Mouse (Mus musculus) heart, adult 18-20 months (tissue): ENCODE measurements around the gene Xab2. TPM values are rescaled to one million over a fixed set of nuclear protein-coding genes. Genes with fewer than 3 reads are reported as not detected.
A peak's percentile ranks its signal among the peaks of the same experiment; 100 is the strongest.

Source experiments
- DNase-seq, 2 experiments: peaks; one replicate each; pipeline ENCODE4 v3.0.0; 2021 to 2022; ENCODE audit warnings: mixed read lengths in 1 of 2
- long read RNA-seq, 2 experiments: library from polyadenylated mRNA; stranded (forward); transcript quantifications; one replicate each; pipeline ENCODE4 v2.0.0; 2021
- total RNA-seq, 2 experiments: library from RNA; stranded (reverse); gene quantifications; 2 replicates each; pipeline ENCODE4 v1.2.3; 2021

The Xab2 gene
- 10 to 100 TPM; 14.0 to 20.3 TPM for total RNA-seq
- long read RNA-seq, experiment 1, transcript Xab2-201 (19 exons, 2,677 nt), result major isoform, 10 of 15 reads
- long read RNA-seq, experiment 1, partial matches to known transcripts, result 3 of 15 reads
- long read RNA-seq, experiment 1, other reads (novel, unspliced or antisense), result 2 of 15 reads
- long read RNA-seq, experiment 2, full-length matches to known transcripts, result 8 of 9 reads
- long read RNA-seq, experiment 2, partial matches to known transcripts, result 0 of 9 reads
- long read RNA-seq, experiment 2, other reads (novel, unspliced or antisense), result 1 of 9 reads

DNA sequence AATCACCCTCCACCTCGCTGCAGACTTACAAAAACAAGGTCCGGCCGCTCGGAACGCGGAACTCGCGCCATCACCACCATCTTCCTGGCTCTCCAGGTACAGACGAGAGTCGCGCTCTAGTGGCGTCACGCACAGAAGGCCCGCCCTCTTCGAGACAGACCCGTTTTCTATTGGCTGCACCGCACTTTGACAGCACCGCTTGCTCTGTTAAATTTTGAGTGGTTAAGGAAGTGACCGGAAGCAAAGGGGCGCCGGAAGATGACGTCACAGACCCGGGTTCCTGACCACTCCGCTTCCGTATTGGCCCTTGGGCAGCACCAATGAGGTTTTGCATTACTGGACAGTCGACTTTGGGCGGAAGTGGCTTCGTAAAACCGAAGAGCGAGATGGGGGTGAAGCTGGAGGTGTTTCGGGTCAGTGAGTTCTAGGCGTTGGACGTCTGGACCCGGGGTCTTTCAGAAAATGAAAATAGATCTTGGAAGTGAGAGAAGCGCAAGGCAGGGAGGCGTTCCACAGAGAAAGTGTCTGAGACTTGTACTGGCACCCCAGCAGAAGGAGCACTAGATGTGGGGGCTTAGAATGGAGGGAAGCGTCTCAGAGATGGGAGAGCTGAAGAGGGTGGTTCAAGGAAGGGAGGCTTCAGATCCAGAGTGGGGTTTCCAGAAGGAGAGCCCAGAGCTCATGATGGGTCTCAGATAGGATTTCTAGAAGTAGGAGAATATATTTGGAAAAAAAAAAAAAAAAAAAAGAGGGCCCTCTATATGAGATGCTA, at the start of gene Xab2, which contains the start of gene Pet100:
Xab2 (minus strand) TSS at position 118 of the 772 bp plus-strand sequence.
Pet100 (plus strand) TSS at position 350 of the 772 bp plus-strand sequence.
- peak; percentile 99 for DNase-seq

DNA sequence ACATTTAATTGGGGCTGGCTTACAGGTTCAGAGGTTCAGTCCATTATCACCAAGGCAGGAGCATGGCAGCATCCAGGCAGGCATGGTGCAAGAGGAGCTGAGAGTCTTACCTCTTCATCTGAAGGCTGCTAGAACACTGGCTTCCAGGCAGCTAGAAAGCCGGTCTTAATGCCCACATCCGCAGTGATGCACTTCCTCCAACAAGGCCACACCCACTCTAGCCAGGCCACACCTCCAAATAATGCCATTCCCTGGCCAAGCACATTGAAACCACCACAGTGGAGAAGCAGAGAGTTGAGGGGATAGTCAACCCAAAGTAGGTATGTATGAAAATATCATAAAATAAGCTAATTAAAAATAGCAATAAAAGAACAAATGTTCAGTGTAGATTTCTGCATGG, 49.3 kb upstream of the Xab2 start:
- peak in 1 of 2 experiments; percentile 28 for DNase-seq

DNA sequence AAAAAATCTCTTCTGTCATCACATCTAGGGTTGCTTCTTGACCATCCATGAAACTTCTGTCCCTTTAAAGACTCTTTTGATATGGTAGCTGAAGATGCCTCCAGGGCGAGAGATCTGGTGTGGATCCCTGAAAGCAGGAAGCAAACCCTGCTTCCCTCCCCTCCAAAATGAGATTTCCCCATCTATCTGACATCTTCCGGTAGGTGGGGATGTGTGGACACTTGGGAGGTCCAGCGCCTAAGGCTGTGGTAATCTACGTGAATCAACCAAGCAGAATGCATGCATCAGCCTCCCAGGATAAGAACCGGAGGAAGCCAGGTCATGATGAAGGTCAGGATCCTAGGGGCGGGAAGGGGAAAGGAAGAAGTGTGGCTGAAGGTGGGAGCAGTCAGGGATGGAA, 44.4 kb upstream of the Xab2 start, which contains the start of gene Mcemp1:
Mcemp1 (plus strand) TSS at position 248 of the 400 bp plus-strand sequence.
- no peak for DNase-seq

DNA sequence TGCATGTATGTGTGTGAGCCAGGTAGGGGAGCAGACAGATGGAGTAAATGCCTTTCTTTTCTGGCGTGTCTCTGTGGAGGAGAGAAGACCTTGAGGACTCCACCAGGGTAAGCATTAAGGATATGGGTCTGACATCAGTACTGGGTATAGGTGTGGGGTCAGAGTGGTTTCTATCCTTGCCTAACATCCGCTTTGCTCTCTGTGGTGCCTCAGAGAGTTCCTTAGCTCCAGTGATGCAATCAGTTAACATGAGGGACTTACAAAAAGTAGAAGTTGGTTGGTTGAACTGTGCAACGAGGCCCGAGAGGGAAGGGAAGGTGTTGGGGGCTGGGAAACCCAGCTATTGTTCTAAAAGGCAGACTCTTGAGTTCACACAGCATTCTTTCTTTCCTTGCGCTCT, 43.3 kb upstream of the Xab2 start:
- DNase-seq, result no peak

DNA sequence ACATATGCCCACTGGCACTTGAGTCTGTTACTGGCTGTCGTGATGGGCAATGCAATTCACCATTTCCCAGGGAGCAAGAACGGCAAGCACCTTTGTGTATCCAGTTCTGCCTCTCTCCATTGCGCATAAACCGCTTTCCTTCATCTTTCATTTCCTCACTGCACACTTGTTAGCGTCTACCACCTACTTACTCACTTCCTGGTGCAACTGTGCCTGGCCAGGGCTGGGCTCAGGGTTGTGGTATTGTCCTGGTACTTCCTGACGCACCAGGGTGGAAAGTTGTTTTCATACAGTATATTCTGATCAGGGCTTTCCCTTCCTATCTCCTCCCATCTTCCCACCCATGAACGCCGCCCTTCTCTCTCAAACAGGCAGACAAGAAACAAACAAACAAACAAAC, 39.8 kb upstream of the Xab2 start:
- DNase-seq, result no peak

DNA sequence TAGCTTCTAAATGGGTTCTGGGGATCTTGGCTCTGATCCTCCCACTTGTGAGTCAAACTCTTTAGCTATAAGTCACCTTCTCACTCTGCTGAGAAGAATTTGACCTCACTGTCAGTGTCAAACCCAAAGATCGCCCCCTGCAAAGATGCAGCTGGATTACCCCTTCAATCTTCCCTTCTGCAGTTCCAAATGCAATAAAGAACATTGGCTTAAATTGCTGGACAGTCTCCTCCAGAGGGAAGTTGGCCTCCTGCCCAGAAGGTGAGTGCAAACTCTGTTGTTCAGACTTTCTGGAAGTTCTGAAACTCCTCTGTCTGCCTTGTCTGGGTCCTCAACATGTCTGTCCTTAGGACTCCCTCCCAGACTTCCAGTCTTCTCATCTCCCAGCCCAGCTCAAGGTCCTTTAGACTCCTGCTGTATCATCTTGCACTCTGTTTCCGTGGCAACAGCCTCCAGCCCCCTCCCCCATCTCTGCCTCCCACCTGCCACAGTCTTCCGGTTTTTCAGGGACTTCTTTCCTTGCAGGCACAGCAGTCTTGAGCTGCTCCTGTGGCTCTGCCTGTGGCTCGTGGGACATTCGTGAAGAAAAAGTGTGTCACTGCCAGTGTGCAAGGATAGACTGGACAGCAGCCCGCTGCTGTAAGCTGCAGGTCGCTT, 35.7 kb upstream of the Xab2 start:
- no peak for DNase-seq

DNA sequence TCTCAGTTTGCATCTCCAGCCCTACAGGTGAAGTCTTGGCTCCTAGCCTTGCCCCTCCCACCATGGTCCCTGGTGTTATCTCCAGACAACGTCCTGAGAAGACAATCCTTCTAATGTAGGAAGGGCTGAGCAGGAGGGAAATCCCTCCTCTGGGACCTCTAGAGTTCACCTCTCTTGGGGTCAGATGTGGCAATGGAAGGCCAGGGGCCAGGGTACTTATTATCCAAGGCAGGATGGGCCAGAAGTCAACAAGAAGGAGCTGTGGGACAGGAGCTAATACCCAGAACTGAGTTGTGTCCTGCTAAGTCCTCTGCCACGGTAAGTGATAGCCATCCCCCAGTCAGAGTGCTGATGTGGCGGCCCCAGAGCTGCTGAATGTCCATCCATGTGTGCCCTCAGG, 34.4 kb upstream of the Xab2 start, which contains the start of gene Retn:
Retn (plus strand) TSS at position 245 of the 400 bp plus-strand sequence.
- no peak for DNase-seq

DNA sequence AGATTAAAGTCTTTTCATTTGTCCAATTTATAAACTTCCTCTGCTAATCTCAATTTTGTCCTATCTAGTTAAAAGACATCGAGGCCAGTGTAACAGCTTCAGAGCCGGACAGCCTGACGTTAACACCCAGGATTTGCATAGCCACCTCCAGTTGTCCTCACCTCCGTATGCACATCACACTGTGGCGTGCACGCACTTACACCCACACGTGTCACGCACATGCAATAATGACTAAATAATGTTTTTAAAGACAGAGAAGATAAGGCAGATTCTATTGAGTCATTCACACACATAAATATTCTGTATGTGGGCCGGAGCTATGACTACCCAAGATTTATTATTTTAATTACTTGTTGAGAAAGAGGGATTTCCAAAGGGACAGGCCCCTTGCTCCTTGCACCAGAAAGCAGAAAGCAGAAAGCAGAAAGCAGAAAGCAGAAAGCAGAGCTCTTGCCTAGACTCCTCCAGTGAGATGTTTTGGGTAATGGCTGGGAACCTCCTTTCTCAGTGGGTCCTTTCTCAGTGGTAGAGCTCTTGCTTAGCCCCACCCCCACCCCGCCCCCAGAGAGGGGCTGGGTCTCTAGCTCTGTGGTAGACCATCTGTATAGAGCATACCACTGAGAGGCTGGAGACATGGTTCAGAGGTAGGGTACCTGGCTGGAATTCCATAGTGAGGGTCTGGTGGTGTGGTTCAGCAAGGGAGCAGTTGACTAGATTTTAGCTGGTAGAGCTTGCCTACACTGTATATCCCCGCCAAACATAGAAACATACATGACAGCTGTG, 33.8 kb upstream of the Xab2 start:
- DNase-seq, result no peak

DNA sequence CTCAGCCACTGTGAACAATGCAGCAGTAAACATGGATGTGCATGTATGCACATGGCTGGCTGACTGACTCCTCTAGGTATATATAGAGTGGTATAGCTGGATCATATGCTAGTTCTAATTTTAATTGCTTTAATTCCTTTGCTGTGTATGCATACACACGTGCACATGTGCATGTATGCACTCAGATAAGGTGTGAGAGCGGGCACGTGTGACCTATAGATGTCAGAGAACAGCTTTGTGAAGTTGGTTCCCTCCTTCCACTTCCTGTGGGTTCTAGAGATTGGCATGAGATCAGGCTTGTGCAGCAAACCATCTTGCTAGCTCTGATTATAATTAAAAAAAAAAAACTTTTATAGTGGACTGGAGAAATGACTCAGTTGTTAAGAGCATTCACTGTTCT, 31.7 kb upstream of the Xab2 start:
- no peak for DNase-seq

DNA sequence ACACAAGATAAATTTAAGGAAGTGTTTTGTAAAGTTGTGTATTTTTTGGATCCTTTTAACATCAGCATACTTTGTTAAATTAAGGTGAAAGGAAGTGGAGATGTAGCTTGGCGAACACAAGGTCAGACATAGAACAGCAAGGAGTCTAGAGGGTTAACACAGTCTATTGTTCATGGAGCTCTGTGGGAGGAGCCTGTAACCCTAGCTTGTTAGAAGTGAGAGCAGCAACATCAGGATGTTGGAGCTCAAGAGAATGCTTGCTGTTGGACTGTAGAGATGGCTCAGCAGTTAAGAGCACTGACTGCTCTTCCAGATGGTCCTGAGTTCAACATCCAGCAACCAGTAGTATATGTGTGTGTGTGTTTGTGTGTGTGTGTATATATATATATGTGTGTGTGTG, 27.9 kb upstream of the Xab2 start:
- no peak for DNase-seq

DNA sequence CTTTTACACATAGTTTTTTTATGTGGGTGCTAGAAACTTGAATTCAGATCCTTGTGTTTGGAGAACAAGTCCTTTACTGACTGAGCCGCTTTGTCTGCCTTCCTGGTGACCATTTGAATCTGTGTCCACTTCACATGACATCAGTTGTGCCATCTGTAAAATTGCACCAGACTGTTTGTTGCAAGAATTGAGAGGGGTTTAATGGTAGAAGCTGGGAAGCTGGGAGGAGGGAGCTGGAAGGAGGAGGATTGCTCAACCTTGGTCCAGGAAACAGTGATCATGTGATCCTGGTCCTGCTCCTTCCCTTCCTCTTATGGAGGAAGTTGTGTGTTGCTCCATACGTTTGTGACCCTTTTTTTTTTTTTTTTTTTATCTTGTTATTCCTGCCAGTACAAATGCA, 27.2 kb upstream of the Xab2 start:
- DNase-seq, result peak in 1 of 2 experiments; percentile 15

DNA sequence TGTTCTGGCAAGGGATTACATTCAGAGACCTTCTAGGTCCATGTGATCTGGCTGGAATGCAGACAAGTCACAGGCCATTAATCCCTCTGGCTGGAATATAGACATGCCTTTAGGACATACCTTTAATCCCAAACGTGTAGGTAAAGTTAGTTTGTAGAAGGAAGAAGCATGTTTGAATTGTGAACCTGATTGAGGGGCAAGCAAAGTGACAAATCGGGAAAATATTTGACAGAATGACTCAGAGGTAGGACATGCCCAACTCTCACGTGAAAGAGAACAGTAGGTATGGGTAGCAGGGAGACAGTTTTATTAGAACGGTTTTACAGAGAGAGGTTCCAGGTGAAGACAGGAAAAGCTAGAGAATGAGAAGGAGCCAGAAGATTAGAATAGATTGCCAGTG, 26.4 kb upstream of the Xab2 start:
- DNase-seq, result no peak

DNA sequence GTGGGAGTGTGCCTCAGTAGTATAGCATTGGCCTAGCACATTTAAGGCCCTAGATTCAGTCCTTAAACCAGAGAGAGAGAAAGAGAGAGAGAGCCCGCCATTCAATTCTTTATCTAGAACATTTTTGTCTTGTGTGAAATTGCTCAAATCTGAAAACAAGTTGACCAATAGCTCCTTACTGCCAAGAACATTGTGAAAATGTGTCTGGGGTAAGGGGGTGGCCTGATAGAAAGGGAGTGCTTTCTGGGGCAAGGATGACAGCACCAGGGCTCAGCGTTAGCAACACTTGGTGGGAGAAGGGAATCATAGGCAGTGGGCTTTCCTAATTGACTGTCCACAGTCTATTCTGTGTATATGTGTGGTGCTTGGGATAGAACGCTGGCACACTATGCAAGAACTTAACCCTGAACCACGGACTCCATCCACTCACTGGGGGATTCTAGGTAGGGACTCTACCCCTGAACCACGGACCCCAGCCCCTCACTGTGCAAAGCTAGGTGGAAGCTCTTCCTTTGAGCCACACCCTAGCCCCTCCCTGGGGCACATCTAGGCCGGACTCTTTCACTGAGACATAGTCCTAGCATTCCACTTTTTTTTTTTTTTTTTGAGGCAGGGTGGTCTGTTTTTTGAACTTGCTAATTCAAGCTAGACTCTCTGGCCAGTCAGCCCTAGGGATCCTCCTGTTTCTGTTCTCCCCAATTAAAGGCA, 25.9 kb upstream of the Xab2 start:
- DNase-seq, result no peak

DNA sequence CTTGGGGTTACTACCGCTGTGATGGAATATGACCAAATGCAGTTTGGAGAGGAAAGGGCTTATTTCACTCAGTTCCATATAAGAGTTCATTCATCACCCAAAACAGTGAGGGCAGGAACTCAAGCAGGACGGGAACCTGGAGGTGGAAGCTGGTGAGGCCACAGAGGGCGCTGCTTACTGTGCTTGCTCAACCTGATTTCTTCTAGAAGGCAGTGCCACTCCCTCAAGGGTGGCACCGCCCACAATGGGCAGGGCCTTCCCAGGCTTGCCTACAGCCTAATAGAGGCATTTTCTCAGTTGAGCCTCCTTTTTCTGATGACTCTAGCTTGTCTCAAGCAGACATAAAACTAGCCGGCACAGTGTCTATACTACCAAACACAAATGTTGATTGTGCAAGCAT, 24.7 kb upstream of the Xab2 start:
- peak; percentile 18 to 49 for DNase-seq

DNA sequence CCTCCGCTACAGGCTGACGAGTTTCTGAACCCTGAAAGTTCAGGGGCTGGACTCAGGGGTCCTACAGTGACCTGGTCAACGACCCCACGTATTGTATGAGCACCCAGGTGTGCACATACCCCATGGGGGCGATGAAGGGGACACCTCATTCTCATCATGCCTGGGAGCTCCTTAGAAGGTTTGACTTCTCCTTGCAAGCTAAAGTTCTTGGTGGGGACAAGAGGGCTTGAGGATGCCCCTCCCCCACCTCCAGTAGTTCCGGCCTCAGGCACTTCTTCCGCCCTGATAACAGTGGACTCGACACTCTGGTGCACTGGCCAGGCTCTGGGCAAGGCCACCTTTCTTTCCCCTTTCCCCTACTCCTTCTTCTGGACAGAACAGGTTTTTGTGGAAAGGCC, 10.4 kb upstream of the Xab2 start:
- no peak for DNase-seq

DNA sequence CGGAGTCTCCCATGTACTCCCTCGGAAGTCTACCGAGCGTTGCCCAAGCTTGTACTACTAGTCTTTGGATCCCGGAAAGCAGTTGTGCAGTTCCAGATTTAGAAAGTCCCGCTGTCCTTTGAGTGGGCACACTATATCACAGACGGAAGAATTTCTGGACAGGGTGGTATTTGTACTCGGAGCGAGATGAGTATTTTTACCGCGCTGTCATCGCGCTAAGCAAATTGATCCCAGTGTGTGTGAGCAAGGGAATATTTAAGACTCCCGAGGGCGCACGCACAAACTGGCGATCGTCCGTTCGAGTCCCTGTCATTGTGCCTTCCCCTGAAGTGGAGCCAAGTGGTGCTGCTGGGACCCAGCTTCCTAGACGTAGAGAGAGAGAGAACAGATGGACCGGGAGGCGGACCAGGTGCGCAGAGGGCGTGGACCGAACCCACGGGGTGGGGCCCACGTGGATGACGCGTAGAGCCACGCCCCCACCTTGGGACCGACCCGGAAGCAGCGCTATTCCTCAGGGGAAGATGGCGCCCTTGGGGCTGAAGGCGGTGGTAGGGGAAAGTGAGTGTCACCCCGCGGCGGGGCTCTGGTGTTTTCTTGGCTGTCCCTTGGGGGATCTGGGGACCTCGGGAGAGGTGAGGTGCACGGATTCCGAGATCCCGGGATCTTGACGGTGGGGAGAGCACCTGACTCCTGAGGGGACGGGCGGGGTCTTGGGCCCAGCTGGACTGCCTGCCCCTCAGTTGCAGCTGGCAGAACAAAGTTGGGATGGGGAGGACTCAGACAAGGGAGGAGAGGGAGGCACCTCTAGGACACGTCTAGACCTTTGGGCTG, 9.7 kb upstream of the Xab2 start, which contains the start of gene Stxbp2:
Stxbp2 (plus strand) TSS at position 309 of the 831 bp plus-strand sequence.
- DNase-seq, result peak; percentile 40 to 56

DNA sequence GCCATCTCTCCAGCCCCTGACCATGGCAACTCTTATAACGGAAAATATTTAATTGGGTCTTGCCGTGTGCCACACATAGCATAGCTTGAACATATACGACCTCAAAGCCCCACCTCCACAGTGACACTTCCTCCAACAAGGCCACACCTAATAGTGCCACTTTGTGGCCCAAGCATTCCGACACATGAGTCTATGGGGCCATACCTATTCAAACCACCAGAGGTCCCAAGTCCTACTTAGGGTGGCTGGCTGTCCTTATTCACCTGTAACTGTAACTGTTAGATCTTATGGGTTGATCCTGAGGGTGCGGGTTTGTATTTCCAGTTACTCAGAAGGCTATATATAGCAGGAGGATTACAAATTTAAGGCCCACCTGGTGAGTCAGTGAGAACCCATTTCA, 6.9 kb upstream of the Xab2 start:
- DNase-seq, result no peak

DNA sequence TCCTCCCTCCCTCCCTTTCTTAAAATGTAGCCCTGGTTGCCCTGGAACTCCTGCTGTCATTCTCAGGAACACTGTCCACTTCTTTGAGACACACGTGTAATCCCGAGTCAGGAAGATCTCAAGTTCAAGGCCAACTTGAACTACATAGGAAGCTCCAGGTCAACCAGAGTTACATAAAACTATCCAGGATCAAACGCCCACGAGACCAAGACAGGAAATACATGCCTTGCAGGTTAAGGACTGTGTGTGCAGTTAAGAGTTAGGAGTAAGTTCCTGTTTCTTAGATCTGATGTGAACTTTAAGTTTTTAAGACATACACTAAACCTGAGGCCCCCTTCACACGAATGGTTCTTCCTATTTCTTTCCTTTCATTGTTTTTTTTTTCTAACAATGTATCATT, 5.9 kb upstream of the Xab2 start:
- no peak for DNase-seq

DNA sequence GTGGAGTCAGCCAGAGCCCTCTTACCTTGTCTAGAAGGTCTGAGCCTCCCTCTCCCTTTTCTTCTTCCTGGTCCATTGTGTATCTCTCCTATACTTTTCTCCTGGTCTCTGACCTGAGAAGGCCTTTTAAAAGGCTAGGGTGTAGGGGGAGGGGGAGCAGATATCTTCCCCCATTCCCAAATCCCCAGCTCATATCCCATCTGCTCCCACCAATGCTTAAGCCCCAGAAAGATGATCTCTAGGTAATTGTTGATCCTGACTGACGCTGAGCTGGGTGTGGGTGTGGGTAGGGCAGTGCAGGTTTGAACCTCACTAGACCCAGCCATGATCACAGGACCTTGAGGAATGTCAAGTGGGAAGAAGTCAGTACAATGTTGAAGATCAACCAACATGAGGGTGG, 4.3 kb upstream of the Xab2 start, which contains the start of gene Pcp2:
Pcp2 (minus strand) TSS at position 101 of the 400 bp plus-strand sequence.
- no peak for DNase-seq

DNA sequence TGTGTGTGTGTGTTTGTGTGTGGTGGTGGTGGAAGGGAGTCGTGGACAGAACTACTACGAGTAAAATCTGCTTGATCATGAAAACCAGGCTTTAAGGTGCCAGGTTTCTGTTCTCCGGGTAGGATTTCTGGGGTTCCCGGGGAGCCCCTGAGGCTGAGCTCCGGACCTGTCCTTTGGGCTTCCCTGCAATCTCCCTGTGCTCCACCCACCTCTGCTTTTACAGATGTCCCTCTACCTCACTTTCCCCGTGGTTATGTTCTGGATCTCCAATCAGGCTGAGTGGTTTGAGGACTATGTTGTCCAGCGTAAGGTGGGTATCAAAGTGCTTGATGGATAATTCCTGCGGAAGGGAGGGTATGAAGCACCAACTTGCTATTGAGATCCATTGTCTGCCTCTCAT, 1.0 kb upstream of the Xab2 start:
- DNase-seq, result no peak

DNA sequence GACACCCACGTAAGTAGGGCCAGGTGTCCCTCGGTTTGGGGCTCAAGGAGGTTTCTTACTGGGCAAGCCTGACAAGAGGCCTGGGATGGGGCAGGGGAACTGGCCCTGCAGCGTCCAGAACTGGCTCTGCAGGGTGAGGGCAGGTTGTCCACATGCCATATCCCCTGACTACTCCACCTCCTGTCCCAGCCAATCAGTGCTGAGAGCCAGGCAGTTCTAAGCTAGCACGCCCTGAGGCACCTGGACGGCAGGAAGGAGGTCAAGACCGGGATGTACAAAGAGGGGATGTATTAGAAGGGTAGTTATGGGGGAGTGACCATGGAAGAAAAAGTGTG, 11.3 kb downstream of the Xab2 start:
- no peak for DNase-seq
